Mouse (Mus musculus) limb, embryonic 11.5 days (tissue): Measurements from ENCODE around the gene Csde1. TPM values are rescaled to one million over a fixed set of nuclear protein-coding genes. Genes with fewer than 3 reads are reported as not detected.

Experiments used
- ATAC-seq: fragments of 200-750 bp; cut with Nextera tagmentation; 2 replicates; pipeline ENCODE4 v1.8.0; 2017; ENCODE audit warnings: low read depth; ENCODE audit not compliant: insufficient number of reproducible peaks, low FRiP score, low TSS enrichment
- DNase-seq: peaks from one replicate; pipeline ENCODE4 v3.0.0-alpha.2; 2015; ENCODE audit warnings: low spot score
- H3K27ac ChIP-seq: fragments of 300-500 bp; sonication (generic); replicated peaks from 2 replicates; pipeline ENCODE4 v1.5.1; 2014; ENCODE audit warnings: low read depth, mild to moderate bottlenecking, low read length
- H3K27me3 ChIP-seq: fragments of 300-500 bp; sonication (generic); 2 replicates; pipeline ENCODE4 v1.6.1; 2014; ENCODE audit warnings: mild to moderate bottlenecking, low read length, mixed read lengths; ENCODE audit not compliant: control insufficient read depth, insufficient read depth
- H3K36me3 ChIP-seq: fragments of 300-500 bp; sonication (generic); 2 replicates; pipeline ENCODE4 v1.6.1; 2014; ENCODE audit warnings: mild to moderate bottlenecking, low read length, moderate library complexity, mixed read lengths; ENCODE audit not compliant: control insufficient read depth, insufficient read depth
- H3K4me1 ChIP-seq: fragments of 300-500 bp; sonication (generic); 2 replicates; pipeline ENCODE4 v1.6.1; 2014; ENCODE audit warnings: low read length, mixed read lengths; ENCODE audit not compliant: control insufficient read depth, insufficient read depth
- H3K4me2 ChIP-seq: fragments of 300-500 bp; sonication (generic); 2 replicates; pipeline ENCODE4 v1.6.1; 2014; ENCODE audit warnings: low read depth, mild to moderate bottlenecking, moderate library complexity; ENCODE audit not compliant: severe bottlenecking
- H3K4me3 ChIP-seq: fragments of 300-500 bp; sonication (generic); 2 replicates; pipeline ENCODE4 v1.5.1; 2014; ENCODE audit warnings: low read depth, low read length
- H3K9ac ChIP-seq: fragments of 300-500 bp; sonication (generic); 2 replicates; pipeline ENCODE4 v1.6.1; 2014; ENCODE audit warnings: mild to moderate bottlenecking, low read length
- H3K9me3 ChIP-seq: fragments of 300-500 bp; sonication (generic); 2 replicates; pipeline ENCODE4 v1.6.1; 2016; ENCODE audit warnings: low read length; ENCODE audit not compliant: control insufficient read depth
- WGBS: fragments of 180-500 bp; shearing (Covaris S2); extraction: QIAGEN DNeasy Blood & Tissue Kit; methylation state at CpG from one replicate; pipeline ENCODE4 v1.1.7; 2014; 5-methylcytosine and 5-hydroxymethylcytosine counted together
- polyA plus RNA-seq: library from polyadenylated mRNA; unstranded; fragments of >200 nt; fragmentation: Nextera tagmentation; extraction: Ambion mirVana; gene quantifications from 2 replicates; pipeline ENCODE4 v1.2.1, GENCODE M21; 2014

The Csde1 gene
- polyA plus RNA-seq, 1 experiment from 2014 or later: 473 TPM

DNA sequence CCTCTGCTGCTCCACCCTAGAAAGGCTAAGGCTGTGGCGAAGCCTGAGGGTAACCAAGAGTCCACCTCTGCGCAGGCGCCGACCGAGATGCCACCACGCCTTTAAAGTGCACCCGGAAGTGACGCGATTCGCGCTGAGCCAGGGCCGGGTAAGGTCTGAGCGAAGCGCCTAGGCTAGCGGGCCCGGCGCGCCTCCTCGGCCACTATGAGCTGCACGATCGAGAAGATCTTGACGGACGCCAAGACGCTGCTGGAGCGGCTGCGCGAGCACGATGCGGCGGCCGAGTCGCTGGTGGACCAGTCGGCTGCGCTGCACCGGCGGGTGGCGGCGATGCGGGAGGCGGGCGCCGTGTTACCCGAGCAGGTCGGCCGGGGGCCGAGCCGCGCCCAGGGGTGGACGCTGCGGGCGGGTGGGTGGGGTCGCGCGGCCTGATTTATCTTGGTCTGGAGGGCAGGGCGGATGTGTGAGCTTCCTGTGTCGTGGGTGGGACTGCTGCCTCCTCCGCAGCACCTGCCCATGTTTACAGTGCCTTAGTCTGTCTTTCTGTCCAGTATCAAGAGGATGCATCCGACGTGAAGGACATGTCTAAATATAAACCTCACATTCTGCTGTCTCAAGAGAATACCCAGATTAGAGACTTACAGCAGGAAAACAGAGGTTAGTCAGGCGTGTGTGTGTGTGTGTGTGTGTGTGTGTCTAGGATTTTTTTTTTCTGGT, 24.5 kb upstream of the Csde1 start, which contains the start of gene Sike1:
Sike1 (plus strand) TSS at position 104 of the 717 bp plus-strand sequence.
- Histone ChIP-seq H3K9me3 (no peaks in the 10 kb centered on the region), H3K4me1 (0 out of 2 replicates have a peak, but pooled peaks cover 2% of the 10 kb centered on the region)
- peak; percentile 96 for ATAC-seq

DNA sequence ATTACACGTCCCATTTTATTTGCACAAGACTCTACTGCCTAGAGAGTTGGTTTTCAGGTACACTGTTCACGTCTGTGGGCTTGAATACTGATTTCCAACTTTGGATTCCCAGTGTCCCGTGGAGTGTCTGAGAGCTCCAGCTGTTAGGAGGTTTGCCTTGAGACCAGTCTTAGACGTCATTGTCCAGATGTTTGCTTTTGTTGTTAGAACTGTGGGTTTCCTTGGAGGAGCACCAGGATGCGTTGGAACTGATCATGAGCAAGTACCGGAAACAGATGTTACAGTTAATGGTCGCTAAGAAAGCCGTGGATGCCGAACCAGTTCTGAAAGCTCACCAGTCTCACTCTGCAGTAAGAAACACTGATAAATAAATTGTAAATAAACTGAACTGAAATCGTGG, 23.2 kb upstream of the Csde1 start:
- Histone ChIP-seq H3K9me3 (no peaks in the 10 kb centered on the region), H3K4me2 (no peak overlapping the region), H3K27ac (no peak overlapping the region), H3K4me1 (0 out of 2 replicates have a peak, but pooled peaks cover 2% of the 10 kb centered on the region), H3K4me3 (no peak overlapping the region), H3K27me3 (no peaks in the 10 kb centered on the region), H3K9ac (no peak overlapping the region), H3K36me3 (peaks cover 11% of the 10 kb centered on the region)
- 78% methylated on average over 10 of the region's 10 CpGs for WGBS
- DNase-seq (no peak), ATAC-seq (no peak)

More for the DNA sequence above, 24.5 kb upstream of the Csde1 start, which contains the start of gene Sike1:
- Histone ChIP-seq H3K4me2 (peak within 1 kb of the TSS; percentile 75), H3K9ac (peak within 1 kb of the TSS; percentile 78), H3K4me3 (peak within 1 kb of the TSS; percentile 71), H3K27me3 (no peaks in the 10 kb centered on the region), H3K27ac (peak within 1 kb of the TSS; percentile 75; the same call in 1 of the 2 replicates), H3K36me3 (peaks cover 6% of the 10 kb centered on the region; the same call in 1 of the 2 replicates)
- under 1% methylated on average over 60 of the region's 60 CpGs for WGBS
- DNase-seq: peak; percentile 93

DNA sequence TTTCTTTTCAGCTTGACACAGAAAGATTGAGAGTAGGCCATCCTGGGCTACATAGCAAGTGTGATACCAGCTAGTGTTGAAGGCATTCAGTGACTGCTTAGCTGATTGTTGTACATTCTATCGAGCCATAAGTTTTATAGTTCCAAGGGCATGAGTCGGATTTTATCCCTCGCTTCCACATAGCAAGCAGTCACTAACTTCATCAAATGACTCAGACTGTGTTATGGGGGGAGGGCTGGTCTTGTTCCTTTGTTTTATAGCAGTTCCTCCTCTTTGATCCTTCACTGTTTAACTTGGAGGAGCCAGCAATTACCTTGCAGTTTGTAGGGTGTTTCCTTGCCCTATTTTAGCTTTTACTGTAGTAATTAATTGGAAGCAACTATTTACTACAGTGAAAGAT, 22.6 kb upstream of the Csde1 start:
- Histone ChIP-seq H3K9ac (no peak overlapping the region), H3K27ac (no peak overlapping the region), H3K4me2 (no peak overlapping the region), H3K36me3 (peaks cover 11% of the 10 kb centered on the region), H3K4me3 (no peak overlapping the region), H3K4me1 (0 out of 2 replicates have a peak, but pooled peaks cover 2% of the 10 kb centered on the region), H3K27me3 (no peaks in the 10 kb centered on the region), H3K9me3 (no peaks in the 10 kb centered on the region)
- 60% methylated on average over 3 of the region's 3 CpGs for WGBS
- no peak for ATAC-seq
- DNase-seq: no peak

DNA sequence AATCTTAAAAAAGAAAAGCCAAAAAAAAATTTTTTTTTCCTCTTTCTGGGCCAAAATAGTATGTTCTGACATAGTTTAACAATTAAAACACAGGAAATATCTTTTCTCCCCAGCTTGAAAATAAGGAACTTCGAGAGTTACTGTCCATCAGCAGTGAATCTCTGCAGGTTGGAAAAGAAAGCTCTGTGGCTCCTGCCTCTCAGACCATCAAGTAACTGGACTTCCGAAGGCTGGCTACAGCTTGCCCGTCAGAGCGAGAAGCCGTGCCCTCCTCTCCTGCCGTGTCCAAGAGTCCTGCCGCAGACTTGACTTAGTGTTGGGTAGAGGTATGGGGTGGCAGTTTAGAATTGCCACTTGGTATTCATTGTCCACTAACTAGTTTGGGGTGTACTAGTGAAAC, 18.6 kb upstream of the Csde1 start:
- H3K4me3 ChIP-seq: no peak overlapping the region
- 93% methylated on average over 7 of the region's 7 CpGs for WGBS
- H3K9ac ChIP-seq: no peak overlapping the region
- DNase-seq (no peak), ATAC-seq (no peak)
- no peak overlapping the region for H3K4me2 ChIP-seq
- H3K4me1 ChIP-seq: 0 out of 2 replicates have a peak, but pooled peaks cover under 1% of the 10 kb centered on the region
- no peaks in the 10 kb centered on the region for H3K27me3 ChIP-seq
- H3K9me3 ChIP-seq: no peaks in the 10 kb centered on the region
- H3K36me3 ChIP-seq: peaks cover 11% of the 10 kb centered on the region
- H3K27ac ChIP-seq: no peak overlapping the region

DNA sequence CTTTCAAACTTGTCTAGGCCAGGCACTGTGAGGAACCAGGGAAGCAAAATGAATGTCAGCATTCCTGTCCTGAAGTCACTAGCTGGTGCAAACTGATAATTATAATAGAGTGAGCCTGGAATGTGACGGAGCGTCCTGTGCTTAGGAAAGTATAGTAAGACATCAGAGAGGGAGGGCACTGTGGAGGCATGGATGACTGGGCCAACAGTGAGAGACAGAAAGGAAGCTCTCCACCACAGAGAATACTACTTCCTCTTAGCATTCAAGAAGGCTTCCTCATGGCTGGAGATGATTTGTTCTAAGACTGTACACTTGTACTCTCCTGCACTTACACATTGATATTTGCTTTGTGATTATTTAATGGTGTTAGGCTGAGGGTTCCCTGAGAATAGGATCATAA, 2.9 kb upstream of the Csde1 start:
- no peak overlapping the region for H3K27ac ChIP-seq
- no peak overlapping the region for H3K4me3 ChIP-seq
- ATAC-seq (no peak), DNase-seq (no peak)
- no peaks in the 10 kb centered on the region for H3K27me3 ChIP-seq
- 77% methylated on average over 2 of the region's 2 CpGs for WGBS
- H3K4me1 ChIP-seq: no peaks in the 10 kb centered on the region
- no peak overlapping the region for H3K9ac ChIP-seq
- H3K9me3 ChIP-seq: no peaks in the 10 kb centered on the region
- no peaks in the 10 kb centered on the region for H3K36me3 ChIP-seq
- no peak overlapping the region for H3K4me2 ChIP-seq

DNA sequence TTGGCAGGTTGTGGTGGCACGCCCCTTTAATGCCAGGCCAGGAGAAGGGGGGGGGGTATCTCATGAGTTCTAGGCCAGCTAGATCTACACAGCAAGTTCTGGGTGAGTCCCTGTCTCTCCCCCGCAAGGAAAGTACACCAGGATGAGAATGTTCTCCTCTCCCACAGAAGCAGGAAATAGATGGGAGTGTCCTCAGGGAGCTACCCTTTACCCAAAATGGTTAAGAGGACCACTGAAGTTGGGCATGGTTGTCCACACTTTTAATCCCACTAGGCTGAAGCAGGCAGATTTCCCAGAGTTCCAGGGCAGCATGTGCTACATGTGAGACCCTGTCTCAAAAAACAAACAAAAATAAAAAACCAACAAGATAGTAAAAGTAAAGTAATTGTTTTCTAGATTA, 764 bp upstream of the Csde1 start:
- WGBS: 96% methylated on average over 2 of the region's 2 CpGs
- Histone ChIP-seq H3K4me3 (no peak overlapping the region), H3K27ac (no peak overlapping the region)

DNA sequence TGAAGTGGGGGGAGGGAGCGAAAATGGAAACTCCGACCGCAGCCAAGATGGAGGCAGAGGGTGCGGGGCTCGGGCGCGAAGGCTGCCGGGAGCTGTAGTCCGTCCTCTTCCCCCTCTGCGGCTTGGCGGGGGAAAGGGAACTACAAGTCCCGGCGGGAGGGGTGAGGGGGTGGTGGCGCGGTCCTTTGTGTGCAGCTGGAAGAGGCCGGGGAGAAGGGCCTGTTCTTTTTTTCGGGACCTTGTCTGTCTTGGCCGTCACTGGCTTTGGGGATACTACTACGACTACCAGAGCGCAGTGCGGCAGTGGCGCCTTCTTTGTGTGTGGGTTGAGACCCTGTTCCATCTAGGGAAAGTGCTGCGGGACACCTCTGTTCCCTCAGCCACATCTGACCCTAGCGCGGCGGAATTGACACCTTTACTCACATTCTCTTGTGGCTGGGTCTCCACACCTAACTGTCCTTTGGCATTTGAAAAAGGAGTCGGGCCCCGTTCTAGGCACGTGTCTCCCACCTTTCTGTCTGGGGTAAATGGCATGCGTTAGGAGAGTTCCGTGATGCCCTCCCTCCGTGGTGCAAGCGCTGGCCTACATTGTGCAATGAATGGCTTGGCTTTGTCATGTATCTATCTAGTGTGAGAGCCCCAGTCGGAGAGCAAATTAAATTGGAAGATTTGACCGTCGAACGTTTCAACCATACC, 865 bp downstream of the Csde1 start:
- peak overlapping the region; percentile 93 for H3K27ac ChIP-seq
- H3K4me3 ChIP-seq: peak overlapping the region; percentile 92
- peak; percentile 94 for ATAC-seq
- no peaks in the 10 kb centered on the region for H3K27me3 ChIP-seq
- peak; percentile 95 for DNase-seq
- under 1% methylated on average over 36 of the region's 37 CpGs for WGBS
- peak overlapping the region; percentile 73 for H3K4me2 ChIP-seq
- H3K36me3 ChIP-seq: no peaks in the 10 kb centered on the region
- no peaks in the 10 kb centered on the region for H3K9me3 ChIP-seq
- H3K4me1 ChIP-seq: no peaks in the 10 kb centered on the region
- peak overlapping the region; percentile 99 for H3K9ac ChIP-seq

More for the DNA sequence above, 764 bp upstream of the Csde1 start:
- H3K4me1 ChIP-seq: no peaks in the 10 kb centered on the region
- no peaks in the 10 kb centered on the region for H3K9me3 ChIP-seq
- H3K9ac ChIP-seq: no peak overlapping the region
- DNase-seq (no peak), ATAC-seq (no peak)
- H3K36me3 ChIP-seq: no peaks in the 10 kb centered on the region
- H3K27me3 ChIP-seq: no peaks in the 10 kb centered on the region
- H3K4me2 ChIP-seq: no peak overlapping the region; the same call in 1 of the 2 replicates

DNA sequence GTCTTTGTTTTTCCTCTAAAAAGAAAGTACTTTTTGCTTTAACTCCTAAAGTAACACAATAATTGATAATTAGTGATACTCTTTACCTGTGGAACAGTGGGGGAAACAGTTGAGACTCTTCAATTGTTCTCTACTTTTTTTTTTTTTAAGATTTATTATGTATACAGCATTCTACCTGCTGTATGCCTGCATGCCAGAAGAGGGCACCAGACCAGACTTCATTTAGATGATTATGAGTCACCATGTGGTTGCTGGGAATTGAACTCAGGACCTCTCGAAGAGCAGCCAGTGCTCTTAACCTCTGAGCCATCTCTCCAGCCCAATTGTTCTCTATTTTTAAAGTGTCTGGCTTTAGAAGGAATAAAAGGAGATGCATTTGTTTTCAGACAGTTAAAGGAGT, 5.9 kb downstream of the Csde1 start:
- H3K36me3 ChIP-seq: peaks cover 14% of the 10 kb centered on the region
- H3K4me1 ChIP-seq: no peaks in the 10 kb centered on the region
- H3K27ac ChIP-seq: no peak overlapping the region
- no peak overlapping the region for H3K9ac ChIP-seq
- H3K4me2 ChIP-seq: no peak overlapping the region
- 88% methylated on average over 1 of the region's 1 CpGs for WGBS
- no peaks in the 10 kb centered on the region for H3K27me3 ChIP-seq
- no peak for ATAC-seq
- no peak for DNase-seq
- no peak overlapping the region for H3K4me3 ChIP-seq
- no peaks in the 10 kb centered on the region for H3K9me3 ChIP-seq
